Mouse (Mus musculus) frontal cortex, postnatal 25 days (tissue): ENCODE measurements around the gene Ndufa13.
A peak's percentile ranks its signal among the peaks of the same experiment; 100 is the strongest.

Source experiments
- DNase-seq, 2 experiments: peaks; one replicate each; pipeline ENCODE4 v3.0.0; 2022; ENCODE audit warnings: low spot score in 2 of 2

Ndufa13 gene

DNA sequence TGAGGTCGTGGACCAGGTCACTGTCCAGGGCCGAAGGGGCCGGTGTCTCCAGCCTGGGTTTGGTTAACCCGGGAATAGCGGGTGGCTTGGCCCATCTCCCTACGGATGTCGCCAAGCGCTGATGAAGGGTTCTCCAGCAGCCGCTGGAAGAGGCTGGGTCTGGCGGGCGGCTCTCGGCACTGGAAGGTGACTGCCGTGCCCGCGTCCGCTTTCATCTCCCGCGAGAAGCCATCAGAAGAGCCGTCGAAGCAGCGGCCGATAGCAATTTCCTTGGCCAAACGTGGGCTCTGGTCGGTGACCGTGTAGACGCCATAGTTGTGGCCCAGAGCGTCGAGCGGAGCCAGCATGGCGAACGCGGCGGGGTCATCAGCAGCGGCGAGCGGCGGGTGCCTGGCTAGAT, 21.5 kb downstream of the Ndufa13 start:
- DNase-seq = no peak

DNA sequence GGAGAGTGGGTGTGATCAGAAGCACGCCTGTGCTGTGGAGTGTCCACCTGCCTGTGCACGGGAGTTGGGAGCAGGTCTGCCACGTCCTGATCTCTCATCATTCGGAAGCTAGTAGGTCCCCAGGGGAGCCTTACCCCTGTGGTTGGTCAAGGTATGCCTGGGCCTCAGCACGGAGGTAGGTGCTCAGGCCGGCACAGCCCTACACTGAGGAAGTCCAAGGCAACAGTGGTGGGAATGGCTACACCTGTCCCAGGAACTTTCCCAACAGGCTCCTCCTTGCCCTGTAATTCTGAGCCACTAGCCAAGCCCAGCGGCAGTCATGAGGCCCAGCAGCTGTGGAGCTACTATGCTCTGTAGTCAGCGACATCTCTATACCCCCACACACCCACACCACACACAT, 22.7 kb downstream of the Ndufa13 start:
- no peak for DNase-seq

- no peak for DNase-seq
These were observed 24.4 kb downstream of the Ndufa13 start for GRCm38 (mm10) chr8:69877992-69878391.

DNA sequence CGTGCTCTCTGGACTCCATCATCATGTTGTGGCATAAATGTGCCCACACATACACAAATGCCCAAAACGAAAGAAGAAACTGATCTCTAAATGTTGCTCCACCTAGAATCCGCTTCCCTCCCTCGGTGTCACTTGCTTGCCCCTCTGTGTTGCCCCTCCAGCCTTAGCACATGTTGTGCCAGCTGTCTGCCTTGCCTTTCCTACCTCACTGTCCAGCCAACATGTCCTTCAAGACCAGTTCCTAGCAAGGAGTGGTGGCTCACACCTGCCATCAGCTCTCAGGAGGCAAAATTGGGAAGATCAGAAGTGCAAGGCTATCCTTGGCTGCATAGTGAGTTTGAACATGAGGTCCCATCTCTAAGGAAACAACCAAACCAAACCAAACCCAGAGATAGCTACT, 25.0 kb downstream of the Ndufa13 start:
- no peak for DNase-seq

DNA sequence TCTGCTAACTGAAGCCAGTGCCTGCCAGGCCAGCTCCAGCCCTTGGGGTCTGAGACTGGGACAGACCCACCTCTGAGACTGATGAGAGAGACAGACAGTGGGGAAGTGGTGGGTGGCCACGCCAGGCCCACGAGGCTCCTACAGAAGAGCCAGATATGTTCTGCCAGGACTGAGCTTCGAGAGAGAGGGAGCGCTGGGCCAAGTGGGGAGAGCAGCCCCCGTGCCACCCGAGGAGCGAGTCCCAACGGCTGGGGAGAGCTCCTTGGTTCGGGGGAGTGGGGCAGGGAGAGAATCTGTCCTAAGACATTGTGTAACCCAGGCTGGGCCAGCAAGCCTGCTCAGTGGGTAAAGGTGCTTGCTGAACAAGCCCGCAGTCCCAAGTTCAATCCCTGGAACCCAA, 25.4 kb downstream of the Ndufa13 start:
- DNase-seq = no peak

- no peak for DNase-seq
These were observed 26.3 kb downstream of the Ndufa13 start for GRCm38 (mm10) chr8:69876097-69876496.

- DNase-seq = no peak
These were observed 27.7 kb downstream of the Ndufa13 start for GRCm38 (mm10) chr8:69874654-69875053.

- DNase-seq = peak; percentile 72 to 77
These were observed 28.2 kb downstream of the Ndufa13 start for GRCm38 (mm10) chr8:69874155-69874554.

DNA sequence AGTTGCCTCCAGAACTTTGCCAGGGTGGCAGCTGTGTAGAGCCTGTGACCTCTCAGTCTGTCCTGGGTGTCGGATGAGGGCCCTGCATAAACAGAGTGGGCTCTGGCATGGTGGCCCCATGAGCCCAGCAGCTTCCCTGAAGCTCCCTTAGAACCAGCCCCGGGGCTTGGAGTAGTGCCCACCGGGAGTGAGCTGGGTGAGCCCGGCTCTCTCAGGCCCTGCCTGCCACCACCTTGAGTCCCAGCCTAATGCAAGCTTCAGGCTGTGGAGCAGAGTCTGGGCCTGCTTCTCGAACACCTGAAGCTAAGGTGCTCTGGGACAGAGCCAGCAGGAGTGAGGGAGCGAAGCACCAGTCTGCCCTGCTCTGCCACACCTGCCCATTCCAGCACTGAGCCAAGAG, 31.5 kb downstream of the Ndufa13 start:
- no peak for DNase-seq

GRCm38 (mm10) chr8:69870003-69870765, 32.2 kb downstream of the Ndufa13 start:
- DNase-seq = no peak

DNA sequence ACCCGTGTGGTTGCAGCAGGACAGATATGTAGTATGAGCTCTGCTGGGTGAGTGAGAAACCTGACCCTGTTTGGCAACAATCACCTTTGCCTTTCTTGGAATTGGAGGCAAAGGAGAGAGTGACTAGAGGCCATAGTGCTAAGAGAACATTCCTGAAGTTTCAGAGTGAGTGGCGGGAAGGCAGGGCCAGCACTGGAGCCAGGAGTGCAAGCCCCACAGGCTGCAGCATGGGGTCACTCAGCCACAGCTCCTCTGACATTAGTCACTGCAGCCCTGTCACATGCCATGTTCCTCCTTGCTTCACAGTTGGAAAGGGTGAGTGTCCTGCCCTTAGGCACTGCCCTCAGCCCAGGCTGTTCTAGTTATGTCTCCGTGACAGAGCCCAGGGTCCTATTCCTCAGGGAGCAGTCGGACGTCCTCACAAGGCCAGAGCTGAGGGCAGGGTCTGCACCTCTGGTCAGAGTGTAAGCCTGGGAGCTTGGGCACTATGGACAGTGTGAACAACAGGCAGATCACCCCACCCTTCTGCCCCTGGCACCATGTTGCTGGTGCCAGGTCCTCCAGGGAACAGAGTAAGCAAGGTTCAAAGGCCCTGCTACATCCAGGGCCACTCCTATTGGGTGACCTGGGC, 34.5 kb downstream of the Ndufa13 start:
- DNase-seq = no peak

DNA sequence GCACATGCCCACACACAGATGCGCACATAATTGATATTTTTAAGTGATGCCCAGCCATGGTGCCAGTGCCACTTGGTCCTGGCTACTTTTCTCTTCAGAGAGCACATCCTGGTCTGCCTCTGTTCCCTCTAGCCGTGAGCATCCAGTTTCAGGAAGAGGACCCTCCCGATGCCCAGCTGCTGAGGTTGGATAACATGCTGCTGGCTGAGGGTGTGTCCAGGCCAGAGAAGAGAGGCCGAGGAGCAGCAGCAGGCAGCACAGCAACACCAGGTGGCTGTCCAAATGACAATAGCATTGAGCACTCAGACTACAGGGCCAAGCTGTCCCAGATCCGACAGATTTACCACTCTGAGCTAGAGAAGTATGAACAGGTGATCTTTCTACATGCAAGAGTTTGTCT, 38.2 kb downstream of the Ndufa13 start:
- no peak for DNase-seq

- DNase-seq = no peak
These were observed 38.9 kb downstream of the Ndufa13 start for GRCm38 (mm10) chr8:69863387-69864020.

DNA sequence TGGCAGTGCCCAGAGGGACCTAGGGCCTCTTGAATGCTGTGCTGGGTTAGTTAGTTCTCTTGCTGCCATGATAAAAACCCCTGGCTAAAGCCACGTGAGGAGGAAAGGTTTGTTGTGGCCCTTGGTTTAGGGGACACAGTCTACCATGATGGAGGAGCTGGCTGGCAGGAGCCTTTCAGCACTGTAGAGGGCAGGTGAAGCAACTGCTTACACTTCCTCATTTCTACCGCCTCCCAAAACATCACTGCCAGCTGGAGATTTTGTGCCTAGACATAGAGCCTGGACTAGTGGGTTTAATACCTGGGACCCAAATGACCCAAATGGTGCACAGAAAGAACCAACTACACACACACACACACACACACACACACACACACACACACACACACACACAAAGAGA, 41.1 kb downstream of the Ndufa13 start:
- DNase-seq = no peak

DNA sequence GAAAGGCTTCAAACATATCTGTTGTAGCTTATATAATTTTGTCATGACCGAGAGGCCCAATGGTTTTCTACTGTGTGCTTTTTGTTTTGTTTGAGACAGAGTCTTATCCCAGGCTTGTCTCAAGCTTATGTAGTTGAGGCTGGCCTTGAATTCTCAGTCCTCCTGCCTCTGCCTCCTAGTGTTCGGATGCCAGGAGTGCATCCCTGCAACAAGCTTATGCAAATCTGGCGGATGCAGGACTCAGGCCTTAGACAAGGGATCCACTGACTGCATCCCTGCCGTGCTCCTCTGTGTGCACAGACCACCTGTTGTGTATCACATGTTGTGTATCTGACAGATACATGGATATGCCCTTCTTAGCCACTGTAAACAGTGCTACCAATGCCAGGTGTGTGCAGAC, 41.6 kb downstream of the Ndufa13 start:
- no peak for DNase-seq

DNA sequence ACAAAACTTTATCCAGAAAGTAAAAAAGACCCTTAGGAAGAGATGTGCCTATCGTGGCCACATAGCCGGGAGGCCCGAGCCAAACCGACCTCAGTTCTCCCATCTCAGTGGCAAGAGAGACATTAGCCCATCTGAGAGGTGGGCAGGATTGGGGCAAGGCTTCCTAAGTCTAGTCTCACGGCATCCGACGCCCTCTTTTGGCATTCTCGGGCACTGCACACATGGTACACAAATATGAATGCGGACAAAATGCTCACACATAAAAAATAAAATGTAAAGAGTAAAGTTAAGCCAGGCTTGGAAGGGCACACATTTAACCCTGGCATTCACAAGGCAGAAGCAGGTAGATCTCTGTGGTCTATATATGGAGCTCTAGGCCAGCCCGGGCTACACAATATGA, 48.5 kb downstream of the Ndufa13 start:
- no peak for DNase-seq

DNA sequence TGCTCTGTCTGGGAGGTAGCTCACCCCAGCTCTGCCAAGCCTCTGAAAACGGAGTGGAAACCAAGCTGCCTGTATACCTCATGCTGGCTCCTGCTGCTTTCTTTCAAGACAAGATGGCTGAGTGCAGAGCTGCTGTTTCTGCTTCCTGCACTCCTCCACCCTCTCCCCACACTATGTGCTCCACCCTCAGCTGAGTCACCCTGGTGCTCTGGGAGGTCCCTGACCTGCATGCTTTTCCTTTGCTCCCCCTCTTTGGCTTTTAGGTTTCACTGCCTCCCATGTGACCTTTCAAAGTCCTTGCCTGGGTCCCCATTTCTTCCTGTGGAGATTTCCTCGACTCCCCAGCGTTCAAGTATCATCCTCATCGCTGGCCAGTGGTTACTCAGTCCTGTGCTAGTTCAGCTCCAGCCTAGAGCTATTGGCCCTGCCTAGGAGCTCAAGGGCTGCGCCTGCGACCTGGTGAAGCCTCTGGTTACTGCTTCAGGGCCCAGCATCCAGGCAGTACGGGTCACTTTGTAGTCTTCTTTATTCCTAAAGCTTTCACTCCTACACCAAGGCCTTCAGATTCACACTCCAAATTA, 51.3 kb downstream of the Ndufa13 start:
- DNase-seq = no peak

- DNase-seq = no peak
These were observed 52.5 kb downstream of the Ndufa13 start for GRCm38 (mm10) chr8:69849899-69850298.

GRCm38 (mm10) chr8:69848951-69849350, 53.4 kb downstream of the Ndufa13 start:
- no peak for DNase-seq

GRCm38 (mm10) chr8:69847167-69848065, 54.9 kb downstream of the Ndufa13 start:
- DNase-seq = no peak
